In the genomic region with DNA sequence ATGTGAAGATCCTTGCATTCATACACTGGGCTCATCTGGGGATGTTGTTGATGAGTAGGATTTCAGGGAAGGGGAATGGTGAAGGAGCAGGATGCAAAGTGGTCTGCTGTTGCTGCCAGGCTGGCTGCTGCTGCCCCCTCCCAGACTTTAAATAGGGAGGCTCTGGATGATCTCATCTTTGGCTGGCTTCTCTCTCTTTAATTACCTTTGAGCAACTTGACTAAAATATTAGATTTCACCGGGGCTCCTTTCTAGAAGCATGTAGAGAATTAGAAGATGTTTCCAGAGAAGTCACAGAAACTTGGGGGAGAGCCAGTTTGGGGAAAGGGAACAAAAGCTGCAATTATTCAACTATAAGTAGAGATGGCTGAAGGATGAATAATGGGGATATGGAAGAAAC, we compare ENCODE assay signal across 25 mouse cellular contexts.
DNase-seq lines count a peak whose midpoint lies in the region; ATAC-seq and TF ChIP-seq lines count a peak whose summit lies in the region.
"Had no signal": no experiment of that assay in that cellular context is flagged by ENCODE, and none has a peak within 500 bp of the region (broad histone marks: within the 10 kb centered on the region; RNA-seq: fewer than 3 reads in every experiment).

No protein-coding gene starts in this region.

- H3K27ac ChIP-seq in forebrain, embryonic 12.5 days, result 0 out of 2 replicates have a peak overlapping the region, but pooled peaks have one; percentile 74
- H3K27ac ChIP-seq in forebrain, embryonic 11.5 days (ENCODE audit: low read depth, low read length), result no peak overlapping the region
- H3K27ac ChIP-seq in layer of hippocampus, adult 2 months, result peak overlapping the region; percentile 82
- H3K27ac ChIP-seq in forebrain, postnatal 0 days (ENCODE audit: low read depth, low read length), result peak overlapping the region; percentile 77; the same call in 1 of the 2 replicates
- H3K27ac ChIP-seq: heart, adult 2 months; heart, embryonic 13.5 days; kidney, embryonic 15.5 days; limb, embryonic 10.5 days; liver, embryonic 15.5 days; lung, embryonic 15.5 days had no signal

- no peak for DNase-seq in forebrain, embryonic 11.5 days (ENCODE audit: low spot score)
- no peak for DNase-seq in layer of hippocampus, adult 2 months (ENCODE audit: low spot score in 2 of 2)
- no peak for DNase-seq in layer of hippocampus, postnatal 10 days (ENCODE audit: low spot score in 2 of 2)
- peak; percentile 74 for DNase-seq in brain, embryonic 14.5 days (ENCODE audit: low read depth)
- no peak for DNase-seq in forebrain, postnatal 0 days
- no peak for DNase-seq in cerebellum, adult 11-12 months
- DNase-seq: adrenal gland, postnatal 10 days; cerebellum, adult 9-10 months; gastrocnemius, postnatal 36 days; heart, adult 2 months; heart, postnatal 14 days; kidney, adult 11 months; kidney, postnatal 36 days; layer of hippocampus, adult 9-11 months; liver; lung, postnatal 36 days; thymus, adult 18-20 months; thymus, postnatal 36 days had no signal

- H3K4me3 ChIP-seq in forebrain, embryonic 12.5 days (replicated peaks), result no peak overlapping the region
- H3K4me3 ChIP-seq in forebrain, embryonic 11.5 days (ENCODE audit: low read depth, low read length), result no peak overlapping the region
- H3K4me3 ChIP-seq in layer of hippocampus, adult 2 months, result no peak overlapping the region
- H3K4me3 ChIP-seq in forebrain, postnatal 0 days (ENCODE audit: low read depth, low read length), result no peak overlapping the region
- H3K4me3 ChIP-seq: heart, adult 2 months; heart, embryonic 13.5 days; kidney, embryonic 15.5 days; limb, embryonic 10.5 days; liver, embryonic 15.5 days; lung, embryonic 15.5 days; myocyte had no signal

- no peak for TF ChIP-seq POLR2A in brain, embryonic 14.5 days (IDR thresholded peaks at IDR 0.05; ENCODE audit: borderline replicate concordance, extremely low read depth, insufficient read depth, insufficient read length, poor library complexity, severe bottlenecking)

- 56% methylated on average over 1 of the region's 1 CpGs for WGBS in forebrain, embryonic 12.5 days
- WGBS in forebrain, embryonic 11.5 days, result 76% methylated on average over 1 of the region's 1 CpGs
- 41% methylated on average over 1 of the region's 1 CpGs for WGBS in forebrain, postnatal 0 days

- no peaks in the 10 kb centered on the region for H3K36me3 ChIP-seq in forebrain, embryonic 12.5 days (replicated peaks)
- no peaks in the 10 kb centered on the region for H3K36me3 ChIP-seq in forebrain, embryonic 11.5 days (ENCODE audit: control insufficient read depth, insufficient read depth, low read length)
- no peaks in the 10 kb centered on the region for H3K36me3 ChIP-seq in forebrain, postnatal 0 days (ENCODE audit: insufficient read depth)
- H3K36me3 ChIP-seq: heart, embryonic 13.5 days; kidney, embryonic 15.5 days; limb, embryonic 10.5 days; liver, embryonic 15.5 days; lung, embryonic 15.5 days had no signal

- peaks cover 24% of the 10 kb centered on the region for H3K27me3 ChIP-seq in forebrain, embryonic 12.5 days
- H3K27me3 ChIP-seq in forebrain, embryonic 11.5 days (ENCODE audit: control insufficient read depth, insufficient read depth, low read length), result peaks cover 2% of the 10 kb centered on the region
- H3K27me3 ChIP-seq in forebrain, postnatal 0 days (ENCODE audit: insufficient read depth, low read length), result no peaks in the 10 kb centered on the region
- H3K27me3 ChIP-seq: lung, embryonic 15.5 days had no signal

- peaks cover 10% of the 10 kb centered on the region for H3K4me1 ChIP-seq in forebrain, embryonic 12.5 days
- no peaks in the 10 kb centered on the region for H3K4me1 ChIP-seq in forebrain, embryonic 11.5 days (replicated peaks; ENCODE audit: control insufficient read depth, insufficient read depth, low read length)
- H3K4me1 ChIP-seq in forebrain, postnatal 0 days (ENCODE audit: insufficient read depth), result 0 out of 2 replicates have a peak, but pooled peaks cover 4% of the 10 kb centered on the region
- H3K4me1 ChIP-seq: heart, embryonic 13.5 days; kidney, embryonic 15.5 days; limb, embryonic 10.5 days; liver, embryonic 15.5 days; lung, embryonic 15.5 days had no signal

- no peak overlapping the region for H3K4me2 ChIP-seq in forebrain, embryonic 12.5 days
- H3K4me2 ChIP-seq in forebrain, embryonic 11.5 days (ENCODE audit: low read depth, low read length, severe bottlenecking), result no peak overlapping the region
- no peak overlapping the region for H3K4me2 ChIP-seq in forebrain, postnatal 0 days (ENCODE audit: low read depth)
- H3K4me2 ChIP-seq: heart, embryonic 13.5 days; kidney, embryonic 15.5 days; liver, embryonic 15.5 days; lung, embryonic 15.5 days had no signal

- ATAC-seq in forebrain, embryonic 12.5 days (ENCODE audit: low FRiP score), result no peak
- ATAC-seq in forebrain, embryonic 11.5 days (replicated peaks; ENCODE audit: low FRiP score), result no peak
- ATAC-seq in forebrain, postnatal 0 days, result no peak

- no peaks in the 10 kb centered on the region for H3K9me3 ChIP-seq in forebrain, embryonic 12.5 days
- H3K9me3 ChIP-seq in forebrain, embryonic 11.5 days (ENCODE audit: control insufficient read depth, low read length), result no peaks in the 10 kb centered on the region
- H3K9me3 ChIP-seq in forebrain, postnatal 0 days (ENCODE audit: low read length), result no peaks in the 10 kb centered on the region
- H3K9me3 ChIP-seq: heart, embryonic 13.5 days; kidney, embryonic 15.5 days; limb, embryonic 10.5 days; liver, embryonic 15.5 days; lung, embryonic 15.5 days had no signal

- H3K9ac ChIP-seq in forebrain, embryonic 12.5 days, result no peak overlapping the region
- H3K9ac ChIP-seq in forebrain, embryonic 11.5 days (ENCODE audit: low read length), result no peak overlapping the region
- no peak overlapping the region for H3K9ac ChIP-seq in forebrain, postnatal 0 days
- H3K9ac ChIP-seq: heart, embryonic 13.5 days; kidney, embryonic 15.5 days; liver, embryonic 15.5 days; lung, embryonic 15.5 days had no signal

- no peak for TF ChIP-seq CTCF in layer of hippocampus, adult 2 months (conservative IDR thresholded peaks at IDR 0.05)
- TF ChIP-seq CTCF in brain, embryonic 14.5 days (IDR thresholded peaks at IDR 0.05; ENCODE audit: borderline replicate concordance, extremely low read depth, insufficient read depth, insufficient read length), result no peak
- TF ChIP-seq CTCF in forebrain, postnatal 0 days (IDR thresholded peaks at IDR 0.05; ENCODE audit: low read depth), result no peak
